Mouse (Mus musculus): ENCODE measurements around the gene Cdcp2. TPM values are rescaled to one million over a fixed set of nuclear protein-coding genes. Genes with fewer than 3 reads are reported as not detected.

Gene Cdcp2
- total RNA-seq, 4 experiments from 2014 or later, result not detected

DNA sequence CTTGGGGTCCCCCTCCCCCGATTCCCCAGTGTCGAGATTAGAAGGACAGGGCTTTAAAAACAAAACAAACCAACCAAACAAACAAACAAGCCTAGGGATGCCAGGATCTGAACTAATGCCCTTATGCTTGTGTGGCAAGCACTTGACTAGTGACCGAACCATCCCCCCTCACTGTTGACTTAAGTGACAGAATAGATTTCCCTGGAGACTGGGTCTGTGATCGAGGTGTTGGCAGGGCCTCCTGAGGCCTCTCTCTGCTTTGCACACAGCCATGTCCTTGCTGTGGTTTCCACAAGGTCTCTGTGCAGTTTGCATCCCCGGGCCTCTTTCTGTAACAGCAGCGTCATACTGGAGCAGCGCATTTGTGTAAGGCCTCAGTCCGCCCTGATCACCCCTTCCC is 32.7 kb downstream of the Cdcp2 start:
- no peak for DNase-seq (ENCODE audit: low spot score in 2 of 2)

DNA sequence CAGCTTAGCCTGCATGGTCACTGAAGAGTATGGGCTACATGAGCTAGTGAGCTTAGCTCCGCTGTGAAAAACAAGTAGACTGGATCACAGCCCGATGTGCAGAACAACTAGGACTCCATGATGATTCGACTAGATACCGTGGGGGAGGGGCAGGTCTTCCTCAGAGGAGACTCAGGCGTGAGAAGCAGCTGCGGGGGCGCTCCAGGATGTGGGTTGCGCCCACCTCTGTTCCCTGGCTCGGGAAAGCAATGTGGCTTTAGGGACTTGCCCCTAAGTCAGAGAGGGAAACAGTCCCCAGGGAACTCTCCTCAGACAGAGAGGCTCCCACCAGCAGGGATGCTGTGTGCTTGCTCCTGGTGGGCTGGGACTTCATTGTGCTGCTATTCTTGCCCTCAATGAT is 33.8 kb downstream of the Cdcp2 start:
- peak in 1 of 2 experiments; percentile 30 for DNase-seq (ENCODE audit: low spot score in 2 of 2)

DNA sequence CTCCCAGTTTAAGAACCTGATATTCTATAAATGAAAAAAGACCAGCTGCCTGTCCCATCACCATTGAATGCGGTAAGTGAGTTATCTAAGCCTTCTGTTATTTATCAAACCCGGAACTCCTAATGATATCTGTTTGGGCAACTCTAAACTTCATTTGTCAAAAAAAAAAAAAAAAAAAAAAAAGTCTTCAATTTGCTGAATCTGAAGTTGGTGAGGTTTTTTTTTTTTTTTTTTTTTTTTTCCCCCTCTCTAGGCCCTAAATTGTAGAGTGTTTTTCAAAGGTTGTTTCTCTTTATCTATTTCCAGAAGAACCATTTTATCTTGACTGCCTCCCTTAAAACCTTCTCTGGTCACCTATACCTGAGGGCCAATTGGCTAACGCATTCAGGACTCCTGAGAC is 38.2 kb downstream of the Cdcp2 start:
- no peak for DNase-seq (ENCODE audit: low spot score in 2 of 2)

DNA sequence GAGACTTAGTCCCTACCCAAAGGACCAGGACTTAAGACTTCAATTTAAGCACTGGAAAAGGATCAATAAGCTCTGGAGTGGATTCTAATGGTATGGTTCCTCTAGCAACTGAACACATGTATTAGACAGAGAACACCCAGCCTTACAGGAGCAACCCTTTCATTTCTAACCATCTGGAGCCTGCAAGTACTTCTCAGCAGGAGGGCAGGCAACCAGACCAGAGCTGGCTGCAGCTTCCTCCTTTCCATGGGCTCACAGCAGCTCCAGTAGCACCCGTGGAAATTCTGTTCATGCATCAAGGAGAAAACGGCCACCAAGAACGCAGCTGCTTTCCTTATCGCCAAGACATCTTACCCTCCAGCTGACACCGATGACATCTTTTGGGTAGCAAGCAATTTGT is 39.0 kb downstream of the Cdcp2 start:
- DNase-seq (ENCODE audit: low spot score in 2 of 2), result no peak

DNA sequence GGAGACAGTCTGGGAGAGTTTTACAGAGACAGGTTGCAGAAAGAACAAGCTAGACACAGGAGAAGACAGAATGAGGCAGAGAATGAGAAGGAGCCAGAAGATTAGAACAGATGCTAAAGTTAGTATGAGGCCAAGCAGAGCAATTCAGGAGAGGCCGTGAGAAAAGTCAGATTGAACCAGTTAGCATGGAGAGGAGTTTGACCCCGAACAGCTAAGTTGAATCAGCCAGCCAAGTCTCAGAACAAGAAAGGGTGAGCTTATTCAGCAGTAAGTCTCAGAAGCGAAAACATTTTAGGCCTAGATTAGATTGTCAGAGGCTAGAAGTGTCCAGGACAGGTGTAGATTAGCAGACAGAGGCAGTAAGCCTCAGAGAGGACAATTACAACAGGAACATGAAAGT is 39.8 kb downstream of the Cdcp2 start:
- no peak for DNase-seq (ENCODE audit: low spot score in 2 of 2)

DNA sequence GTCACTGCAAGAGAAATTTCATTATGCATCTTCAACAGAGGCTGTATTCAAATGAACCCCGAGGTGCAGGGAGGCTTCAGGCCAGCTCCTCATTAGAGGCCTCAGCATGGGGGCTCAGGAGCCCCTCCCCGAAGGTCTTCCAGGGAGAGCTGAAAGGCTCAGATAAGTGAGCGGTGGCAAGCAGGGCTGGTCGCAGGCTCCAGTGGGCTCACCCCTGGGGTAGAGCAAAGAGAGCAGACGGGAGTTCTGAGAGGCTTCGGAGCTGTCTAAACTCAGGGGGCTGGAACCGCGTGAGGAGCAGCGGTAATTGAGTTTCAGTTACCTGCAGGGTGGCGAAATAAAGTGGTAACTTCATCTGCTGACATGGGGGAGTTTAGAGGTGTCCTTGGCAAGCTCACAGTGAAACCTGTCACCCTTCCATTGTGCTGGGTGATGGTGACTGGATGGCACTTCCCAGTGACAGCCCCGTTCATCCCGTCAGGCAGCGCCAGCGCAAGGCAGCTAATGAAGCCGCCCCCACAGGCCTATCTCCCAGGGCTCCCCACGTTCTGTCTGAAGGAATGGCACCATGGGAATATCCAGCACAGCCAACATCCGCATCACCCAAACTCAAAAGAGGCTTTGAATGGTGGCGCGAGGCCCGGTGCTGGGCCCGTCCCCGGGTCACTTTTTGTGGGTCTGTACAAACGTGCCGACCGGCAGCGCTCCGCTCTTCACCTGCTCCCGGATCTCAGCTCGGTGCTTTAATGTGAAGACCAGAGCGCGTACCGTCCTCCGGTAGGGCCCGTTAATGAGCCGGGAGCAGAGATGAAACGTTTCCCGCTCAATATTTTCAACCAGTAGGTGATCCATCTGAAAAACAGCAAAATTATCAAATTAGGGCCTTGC is 42.5 kb downstream of the Cdcp2 start:
- no peak for DNase-seq (ENCODE audit: low spot score in 2 of 2)

DNA sequence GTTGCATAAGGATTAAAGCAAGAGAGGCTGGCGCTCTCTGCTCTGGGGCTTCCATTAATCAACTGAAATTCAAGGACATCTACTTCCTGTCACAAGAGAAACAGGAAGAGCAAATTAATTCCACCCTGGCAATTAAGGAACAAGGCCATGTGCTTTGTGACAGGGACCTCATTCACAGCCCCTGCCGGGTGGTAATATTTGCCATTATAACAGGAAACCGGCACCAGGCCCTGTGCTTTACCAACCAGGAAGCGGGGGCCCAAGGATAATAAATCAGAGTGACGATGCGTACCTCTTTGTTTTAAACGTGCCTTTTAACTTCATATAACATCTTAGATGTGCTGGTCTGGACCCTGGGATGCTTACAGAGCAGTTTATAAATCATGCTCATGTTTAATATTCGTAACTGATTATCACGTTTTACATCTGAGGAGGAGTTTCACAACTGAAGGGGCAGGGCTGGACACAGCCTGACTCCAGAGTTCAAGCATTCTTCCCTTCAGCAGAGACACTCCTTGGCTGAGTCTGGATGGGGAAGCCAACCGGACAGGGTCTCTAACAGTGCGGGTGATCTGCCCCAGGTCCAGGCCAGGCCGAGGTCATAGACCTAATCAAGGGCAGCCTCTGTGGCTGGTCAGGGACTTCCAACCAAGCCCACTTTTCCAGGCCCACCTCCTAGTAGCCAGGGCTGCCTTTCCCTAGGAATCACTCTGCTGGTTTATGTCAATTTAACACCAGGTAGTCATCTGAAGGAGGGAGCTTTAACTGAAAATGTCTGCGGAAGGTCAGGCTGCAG is 43.3 kb downstream of the Cdcp2 start:
- DNase-seq (ENCODE audit: low spot score in 2 of 2), result no peak

DNA sequence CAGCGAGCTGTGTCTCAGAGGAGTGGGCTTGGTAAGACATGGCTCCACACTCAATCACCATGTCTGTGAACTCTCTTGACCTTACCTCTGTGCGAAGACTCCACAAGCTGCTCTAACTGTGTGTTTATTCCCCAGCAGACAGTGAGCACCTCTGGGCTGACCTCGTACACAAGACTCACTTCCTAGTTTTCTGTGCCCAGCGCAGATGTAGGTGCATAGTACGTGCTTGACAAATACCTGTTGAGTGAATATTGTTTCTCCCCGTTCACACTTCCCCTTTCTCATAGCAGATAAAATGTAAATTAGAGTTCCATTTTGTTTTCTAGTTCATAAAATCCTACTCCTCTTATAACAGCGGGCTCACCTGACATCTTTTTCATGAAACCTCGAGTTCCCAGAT is 46.8 kb downstream of the Cdcp2 start:
- no peak for DNase-seq (ENCODE audit: low spot score in 2 of 2)

DNA sequence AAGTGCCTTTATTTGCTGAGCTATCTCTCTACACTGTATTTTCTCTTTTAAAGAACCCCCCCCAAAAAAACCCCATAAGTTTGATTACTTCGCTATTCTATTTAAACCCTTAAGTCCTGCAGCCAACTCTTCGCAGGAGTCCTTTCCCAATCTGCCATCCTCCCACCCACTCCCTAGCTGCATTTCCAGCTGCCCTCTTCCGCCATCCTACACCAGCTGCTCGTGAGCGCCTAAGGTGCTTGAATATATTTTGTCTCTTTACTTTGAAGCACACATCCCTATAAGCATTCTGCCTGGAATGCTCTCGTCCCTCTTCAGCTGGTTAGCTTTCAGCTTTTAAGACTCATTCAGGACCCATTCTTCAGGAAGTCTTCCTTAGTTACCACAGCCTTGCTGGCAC is 54.3 kb downstream of the Cdcp2 start:
- peak in 1 of 2 experiments; percentile 55 for DNase-seq (ENCODE audit: low spot score in 2 of 2)

DNA sequence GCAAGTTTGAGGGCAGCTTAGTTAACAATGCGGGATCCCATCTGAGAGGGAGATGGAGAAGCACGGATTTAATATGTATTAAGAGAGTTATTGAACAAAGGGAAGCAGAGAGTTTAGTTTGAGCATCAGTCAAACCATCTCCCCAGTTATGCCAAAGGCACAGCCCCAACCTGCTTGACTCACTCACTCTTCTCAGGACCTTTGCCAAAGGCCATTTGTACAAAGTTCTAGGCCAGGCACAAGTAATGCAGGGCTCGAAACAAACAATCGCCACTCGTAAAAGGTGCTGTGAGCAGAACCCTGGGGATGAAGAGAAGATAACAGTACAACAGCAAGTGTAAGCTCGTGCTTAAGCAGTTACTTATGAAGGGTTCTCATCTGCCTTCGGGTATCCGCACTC is 55.9 kb downstream of the Cdcp2 start:
- no peak for DNase-seq (ENCODE audit: low spot score in 2 of 2)

DNA sequence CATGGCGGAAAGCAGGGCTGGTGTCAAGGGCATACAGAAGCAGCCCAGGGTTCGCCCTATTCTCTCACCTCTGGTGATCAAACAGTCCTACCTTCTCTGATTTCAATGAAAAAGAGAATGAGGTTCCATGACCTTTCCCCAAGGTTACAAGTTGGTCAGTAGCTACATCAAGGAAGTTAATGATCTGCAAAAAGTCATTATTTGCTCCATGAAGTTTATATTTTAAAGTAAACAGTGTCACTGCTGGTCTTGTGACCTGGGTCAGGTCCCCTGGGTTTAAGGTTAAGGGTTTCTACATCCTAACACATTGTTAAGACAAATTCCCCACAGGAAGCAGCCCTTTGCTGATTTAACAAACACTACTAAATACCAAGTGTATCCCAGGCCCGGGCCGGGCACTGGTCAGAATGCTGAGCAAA is 60.3 kb downstream of the Cdcp2 start:
- no peak for DNase-seq (ENCODE audit: low spot score in 2 of 2)

DNA sequence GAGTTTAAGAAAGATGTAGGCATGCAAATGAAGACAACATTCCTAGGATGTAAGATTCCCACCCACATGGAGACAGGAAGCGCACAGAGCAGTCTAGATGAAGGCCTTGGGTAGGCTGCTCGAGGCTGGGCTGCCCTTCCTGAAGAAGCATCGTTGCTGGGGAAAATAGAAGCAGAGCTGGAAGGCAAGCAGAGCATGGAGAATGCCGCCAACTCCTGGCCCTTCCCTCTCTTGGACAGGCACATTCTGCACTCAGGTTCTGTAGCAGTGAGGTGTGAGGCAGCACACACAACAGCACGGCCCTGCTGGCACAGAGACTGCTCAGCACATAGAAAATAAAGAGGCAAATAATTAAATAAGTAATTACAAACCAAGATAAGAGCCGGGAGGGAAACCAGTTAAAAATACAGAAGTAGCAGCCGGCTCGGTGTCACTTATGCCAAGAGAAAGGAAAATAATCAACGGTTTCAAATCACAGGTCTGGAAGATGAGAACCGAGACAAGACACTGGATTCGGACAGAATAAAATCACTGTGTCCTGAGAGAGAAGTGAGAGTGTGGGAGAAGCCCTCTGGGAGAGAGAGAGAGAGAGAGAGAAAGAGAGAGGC is 62.6 kb downstream of the Cdcp2 start:
- DNase-seq (ENCODE audit: low spot score in 2 of 2), result no peak

DNA sequence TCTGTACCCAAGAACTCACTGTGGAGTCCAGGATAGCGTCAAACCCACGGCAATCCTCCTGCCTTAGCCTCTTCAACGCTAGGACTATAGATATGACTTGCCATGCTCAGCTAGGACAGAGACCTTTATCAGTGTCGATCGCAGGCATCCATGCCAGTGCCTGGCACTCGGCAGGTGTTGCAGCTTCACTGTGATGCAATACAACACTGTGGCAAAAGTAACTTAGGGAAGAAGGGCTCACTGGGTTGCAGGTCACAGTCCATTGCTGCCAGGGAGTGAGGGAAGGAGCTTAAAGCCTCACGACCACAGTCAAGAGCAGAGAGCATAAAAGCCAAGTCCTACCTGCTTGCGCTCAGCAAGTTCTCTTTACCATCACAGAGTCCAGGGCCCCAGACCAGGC is 63.5 kb downstream of the Cdcp2 start:
- no peak for DNase-seq (ENCODE audit: low spot score in 2 of 2)

Other genes starting within 250 kb of the Cdcp2 start
- 100 to 1,000 TPM; 171 to 199 (median 187) TPM for gene Ssbp3, start 186.2 kb upstream of the Cdcp2 start, total RNA-seq (2022)
- gene Mrpl37, start 30.0 kb upstream of the Cdcp2 start, total RNA-seq (2022), result 10 to 100 TPM; 53.4 to 58.6 (median 58.2) TPM
- gene Cyb5rl, start 29.9 kb upstream of the Cdcp2 start, total RNA-seq (2022), result 1 to 10 TPM; 5.8 to 9.8 (median 7.2) TPM
- 100 to 1,000 TPM; 208 to 241 (median 220) TPM for gene Tmem59, start 81.5 kb downstream of the Cdcp2 start, total RNA-seq (2022)
- 10 to 100 TPM; 14.5 to 18.5 (median 15.6) TPM for gene Tceanc2, start 82.2 kb downstream of the Cdcp2 start, total RNA-seq (2022)
- gene Ldlrad1, start 112.3 kb downstream of the Cdcp2 start, total RNA-seq (2022), result under 1 TPM in 1 of 4 experiments, not detected in 3; 0.32 TPM
- gene Lrrc42, start 156.6 kb downstream of the Cdcp2 start, total RNA-seq (2022), result 10 to 100 TPM; 22.6 to 33.0 (median 28.7) TPM
- 10 to 100 TPM; 14.2 to 20.6 (median 19.4) TPM for gene Hspb11, start 156.7 kb downstream of the Cdcp2 start, total RNA-seq (2022)
- gene Dio1, start 210.3 kb downstream of the Cdcp2 start, total RNA-seq (2022), result not detected
- 10 to 100 TPM; 42.8 to 52.1 (median 45.8) TPM for gene Yipf1, start 217.5 kb downstream of the Cdcp2 start, total RNA-seq (2022)